Mouse (Mus musculus): ENCODE measurements at regions not wholly inside any gene's neighbourhood (a gene's known extent, or its start where the extent isn't known, plus 50 kb on each side); places are given as distances from the start of the nearest gene placed in this dataset.

DNA sequence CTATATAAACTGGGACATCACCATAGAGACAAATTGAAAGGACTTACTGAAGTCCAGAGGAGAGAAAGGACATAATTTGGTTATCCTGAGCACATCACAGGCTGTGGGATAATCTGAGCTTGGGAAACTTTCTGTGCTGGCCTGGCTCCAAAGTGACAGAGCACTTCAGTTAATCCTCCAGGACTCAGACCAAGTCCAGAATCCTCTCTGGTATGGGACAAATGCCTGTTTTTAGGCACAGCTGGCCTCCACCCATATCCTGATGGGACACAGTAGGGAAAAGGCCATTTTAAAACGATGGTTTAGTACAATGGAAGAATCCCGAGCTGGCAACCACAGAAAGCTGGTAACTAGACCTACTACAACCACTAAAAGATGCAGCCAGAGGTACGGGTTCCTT lies 151.3 kb downstream of the Snx19 start:
- no peak for DNase-seq

DNA sequence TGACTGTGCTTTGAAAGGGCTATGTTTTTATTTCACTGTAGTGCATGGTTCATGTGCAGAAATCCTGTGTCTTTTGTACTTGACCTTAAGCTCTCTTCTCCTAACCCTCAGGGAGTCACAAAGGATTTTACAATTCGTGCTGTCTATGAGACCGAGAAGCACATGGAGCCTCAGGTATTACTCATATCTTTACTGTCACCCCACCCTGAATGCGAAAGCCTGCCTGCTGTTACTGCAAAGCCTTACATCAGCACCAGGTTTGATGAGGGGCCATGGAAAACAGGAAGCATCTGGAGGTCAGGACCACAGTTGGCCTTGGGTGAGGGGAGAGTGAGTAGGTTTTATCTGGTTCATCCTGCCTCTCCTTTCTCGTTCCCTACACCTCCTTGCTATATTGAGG lies 150.3 kb downstream of the Snx19 start:
- DNase-seq: no peak

DNA sequence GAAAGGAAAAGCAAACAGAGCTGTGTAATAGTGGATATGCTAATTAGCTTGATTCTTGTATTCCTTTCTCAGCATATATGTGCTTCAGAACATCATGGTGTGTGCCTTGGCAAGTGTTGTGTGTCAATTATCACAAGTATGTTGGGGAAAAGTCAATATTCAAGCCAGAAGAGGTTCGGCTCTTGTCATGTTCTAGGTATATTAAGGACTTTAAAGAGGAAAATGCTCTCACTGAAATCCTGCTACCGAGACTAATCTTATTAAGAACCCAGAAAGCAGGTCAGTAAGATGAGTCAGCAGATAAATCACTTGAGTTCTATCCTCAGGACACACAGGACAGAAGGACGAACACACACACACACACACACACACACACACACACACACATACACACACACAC lies 148.6 kb downstream of the Snx19 start:
- no peak for DNase-seq

DNA sequence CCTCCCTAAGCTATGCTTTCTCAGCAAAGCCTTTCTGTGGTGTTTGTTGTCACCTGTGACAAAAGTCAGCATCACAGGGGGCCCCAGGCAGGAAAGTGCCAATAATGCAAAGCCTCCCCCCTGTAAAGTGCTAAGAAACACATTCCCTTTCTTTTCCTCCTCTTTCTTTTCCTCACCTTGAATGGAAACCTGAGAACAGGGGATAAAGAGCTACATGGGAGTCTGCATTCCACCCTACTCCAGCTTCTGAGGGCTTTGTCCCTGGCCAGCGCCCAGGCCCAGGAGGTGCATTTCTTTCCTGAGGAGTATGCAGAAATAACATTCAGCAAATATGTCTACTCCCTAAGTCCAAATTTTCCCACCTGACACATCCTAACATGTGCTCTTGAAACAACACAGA lies 146.4 kb downstream of the Snx19 start:
- DNase-seq: no peak

DNA sequence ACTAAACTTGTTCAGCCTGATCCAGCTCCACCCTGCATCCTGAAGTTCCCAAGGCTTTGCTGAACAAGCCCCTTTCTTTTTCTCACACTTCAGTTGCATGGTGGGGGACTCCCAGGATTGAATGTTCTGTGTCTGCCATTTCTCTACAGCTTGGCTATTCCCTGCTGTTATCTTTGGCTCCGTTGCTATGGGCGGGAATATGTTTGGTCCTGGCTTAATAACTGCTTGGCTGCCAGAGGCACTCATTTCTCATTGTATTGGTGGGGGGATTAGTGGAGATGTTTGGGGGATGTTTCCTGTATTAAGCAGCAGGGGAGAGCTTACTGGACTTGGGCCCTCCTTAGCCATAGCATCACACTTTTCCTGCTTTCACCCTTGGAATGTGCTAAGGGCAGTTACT lies 144.1 kb downstream of the Snx19 start:
- no peak for DNase-seq

DNA sequence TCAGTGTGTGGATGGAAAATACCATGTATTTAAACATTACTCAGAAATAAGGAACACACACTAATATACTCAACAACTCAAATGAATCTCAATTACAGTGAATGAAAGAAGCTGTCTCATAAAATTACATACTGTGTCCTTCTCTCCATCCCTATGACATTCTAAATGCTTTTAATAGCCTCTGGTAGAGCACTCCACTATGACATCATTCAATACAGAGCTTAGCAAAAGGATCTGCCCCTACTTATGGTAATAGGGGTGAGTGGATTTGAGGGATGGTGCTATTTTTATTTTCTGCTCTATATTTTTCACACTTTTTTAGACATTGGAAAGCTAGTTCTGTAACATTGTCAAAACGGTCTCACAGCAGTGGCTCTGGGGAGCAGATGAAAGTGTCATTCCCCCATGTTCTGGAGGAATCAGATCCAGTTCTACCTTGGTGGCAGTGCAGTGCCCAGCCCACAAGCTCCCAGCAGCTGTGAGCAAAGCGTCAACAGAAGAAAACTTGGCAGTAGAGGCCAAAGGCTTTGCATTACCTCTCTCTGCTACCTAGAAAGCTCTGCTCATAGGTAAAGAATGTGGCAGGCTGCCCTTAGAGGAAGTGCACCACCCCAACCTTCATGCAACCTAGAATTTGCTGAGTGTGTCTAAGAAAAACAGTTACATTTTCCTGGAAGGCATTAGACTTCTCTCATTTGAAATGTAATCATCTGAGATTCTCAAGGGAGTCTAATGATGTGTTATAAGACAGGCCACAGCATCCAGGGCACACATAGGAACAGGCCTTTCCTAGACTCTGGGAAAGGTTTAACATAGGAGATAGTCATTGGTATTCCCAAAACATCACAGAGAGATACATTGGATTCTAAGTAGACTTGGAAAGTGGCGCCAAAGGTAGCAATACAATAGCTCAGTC lies 138.1 kb downstream of the Snx19 start:
- DNase-seq: no peak

DNA sequence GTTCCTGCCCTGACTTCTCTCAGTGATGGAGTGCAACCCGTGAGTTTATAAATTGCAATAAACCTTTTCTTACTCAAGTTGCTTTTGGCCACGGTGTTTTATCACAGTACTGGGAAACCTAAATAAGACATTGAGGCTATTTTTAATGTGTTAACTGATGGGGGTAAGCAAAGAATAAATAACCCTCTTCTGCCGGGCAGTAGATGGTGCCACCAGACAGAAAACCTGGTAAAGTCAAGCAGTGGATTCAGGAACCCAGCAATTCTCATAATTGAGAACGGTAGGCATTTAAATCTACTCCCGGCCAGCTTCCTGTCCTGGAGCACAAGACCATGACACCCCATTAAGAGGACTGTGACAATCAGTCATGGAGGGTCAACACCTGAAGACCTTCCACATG lies 136.5 kb downstream of the Snx19 start:
- no peak for DNase-seq

DNA sequence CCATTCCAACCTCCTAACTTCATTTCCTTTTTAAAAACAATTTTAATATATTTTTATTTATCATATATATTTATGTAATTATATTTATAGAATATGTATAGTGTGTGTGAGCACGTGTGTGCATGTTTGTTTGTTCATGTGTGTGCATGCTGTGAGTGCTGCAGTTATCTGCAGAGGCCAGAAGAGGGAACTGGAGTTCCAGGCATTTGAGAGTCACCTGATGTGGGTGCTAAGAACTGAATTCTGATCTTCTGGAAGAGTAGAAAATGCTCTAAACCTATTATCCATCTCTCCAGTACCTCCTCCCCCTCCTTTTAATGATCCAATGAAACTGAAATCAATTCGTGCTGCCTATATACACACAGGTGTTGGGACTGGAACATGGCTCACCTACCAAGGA lies 128.0 kb downstream of the Snx19 start:
- DNase-seq: no peak

DNA sequence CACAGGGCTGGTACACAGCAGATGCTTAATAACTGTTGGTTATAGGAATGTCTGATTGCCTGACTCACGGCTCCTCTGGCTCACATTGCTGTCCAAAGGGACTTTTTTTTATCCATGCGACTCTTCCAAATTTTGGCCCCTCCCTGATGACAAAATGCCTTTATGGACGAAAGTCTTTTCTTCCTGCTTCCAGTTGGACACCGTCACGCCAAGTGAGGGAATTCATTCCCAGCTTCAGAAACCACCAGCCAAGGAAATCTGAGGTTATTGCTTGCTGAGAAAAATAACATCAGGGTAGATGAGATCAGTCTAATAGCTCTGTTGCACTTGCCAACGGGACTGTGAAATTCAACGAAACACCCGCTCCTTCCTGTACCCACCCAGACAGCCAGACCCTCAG lies 125.8 kb downstream of the Snx19 start:
- DNase-seq: no peak

DNA sequence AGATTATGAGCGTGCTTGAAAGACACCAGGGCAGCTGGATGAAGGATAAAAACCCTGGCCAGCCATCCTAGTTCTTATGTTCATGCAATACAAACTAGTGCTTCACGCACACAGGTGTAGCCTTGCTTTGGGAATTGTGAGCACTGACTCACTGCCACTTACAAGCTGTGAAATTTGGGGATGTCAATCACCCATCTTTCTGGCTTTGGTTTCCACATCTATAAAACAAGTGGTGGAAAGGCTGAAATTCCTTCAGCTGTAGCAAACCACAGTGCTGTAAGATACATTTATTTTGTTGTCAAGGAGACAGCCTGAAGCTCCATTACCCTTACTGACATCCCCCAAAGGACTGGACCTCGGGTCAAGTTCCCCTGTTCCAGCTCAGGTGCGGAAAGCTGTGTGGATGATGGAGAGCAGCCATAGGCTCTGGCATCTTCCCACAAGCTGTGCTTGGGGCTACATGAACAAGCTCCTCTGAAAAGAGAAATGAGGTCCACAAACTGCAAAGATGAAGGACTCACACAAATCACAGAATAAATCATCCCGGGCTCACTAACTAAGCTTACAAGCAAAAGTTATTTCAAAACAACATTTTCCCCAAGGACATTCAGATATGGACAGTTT lies 123.1 kb downstream of the Snx19 start:
- no peak for DNase-seq

DNA sequence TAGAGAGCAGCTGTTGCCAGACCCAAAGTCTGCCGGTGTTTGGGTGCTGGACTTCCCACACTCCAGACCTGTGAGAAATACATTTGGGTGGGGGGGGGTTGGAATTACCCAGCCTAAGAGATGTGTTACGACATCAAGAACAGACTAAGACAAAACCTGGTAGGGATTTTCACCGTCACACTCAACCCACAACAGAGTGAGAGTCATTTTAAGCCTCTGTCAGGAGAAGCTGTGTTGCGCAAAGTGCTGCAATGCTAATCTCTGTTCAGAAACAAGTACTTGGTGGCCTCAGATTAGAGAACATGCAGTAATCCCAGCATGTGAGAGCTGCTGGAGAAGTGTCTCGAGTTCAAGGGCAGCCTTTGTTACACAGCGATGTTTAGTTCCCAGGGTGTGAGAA lies 113.0 kb downstream of the Snx19 start:
- no peak for DNase-seq

DNA sequence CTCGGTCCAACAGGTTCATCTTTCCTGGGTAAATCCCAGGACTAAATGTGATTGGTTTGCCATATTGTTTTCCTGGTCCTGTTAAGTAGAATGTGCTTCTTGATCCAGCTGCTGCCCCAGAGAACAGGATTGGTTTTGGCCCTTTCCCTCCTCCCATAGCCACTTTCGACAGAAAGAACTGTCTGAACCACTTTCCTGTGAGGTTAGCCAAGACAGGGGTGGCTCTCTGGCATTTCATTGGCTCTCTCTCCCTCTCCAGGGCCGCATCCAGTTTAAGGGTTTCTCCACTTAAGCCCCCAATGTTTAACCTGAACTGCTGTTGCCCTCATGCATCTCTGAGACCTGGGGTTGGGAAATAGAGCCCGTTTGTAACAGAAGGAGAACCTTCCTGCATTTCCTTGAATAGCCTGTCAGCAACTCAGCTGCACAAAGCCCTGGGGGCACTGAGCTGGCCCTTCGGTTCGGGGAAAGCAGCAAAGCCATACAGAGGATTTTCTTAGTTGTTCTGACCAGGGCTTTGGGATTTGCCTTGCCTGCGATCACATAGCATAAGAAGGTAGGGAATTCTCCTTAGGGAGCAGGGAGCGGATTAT lies 109.7 kb downstream of the Snx19 start:
- no peak for DNase-seq

DNA sequence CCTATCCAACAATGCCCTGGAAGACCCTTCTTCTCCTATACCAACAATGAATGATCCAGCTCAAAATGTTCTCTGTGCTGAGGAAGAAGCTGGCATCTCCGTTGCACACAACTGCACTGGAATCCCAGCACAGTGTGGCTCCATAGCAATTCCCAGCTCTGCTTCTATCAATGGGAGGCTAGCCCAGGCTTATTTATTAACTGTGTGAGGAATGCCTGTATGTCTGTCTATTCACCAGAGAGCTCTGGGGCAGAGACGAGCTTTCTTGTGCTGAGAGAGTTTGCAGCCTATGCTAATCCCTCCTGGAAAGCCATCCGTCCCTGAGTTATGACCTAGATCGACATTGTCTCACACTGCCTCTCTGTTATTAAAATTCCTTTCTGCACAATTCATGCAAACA lies 108.1 kb downstream of the Snx19 start:
- no peak for DNase-seq

DNA sequence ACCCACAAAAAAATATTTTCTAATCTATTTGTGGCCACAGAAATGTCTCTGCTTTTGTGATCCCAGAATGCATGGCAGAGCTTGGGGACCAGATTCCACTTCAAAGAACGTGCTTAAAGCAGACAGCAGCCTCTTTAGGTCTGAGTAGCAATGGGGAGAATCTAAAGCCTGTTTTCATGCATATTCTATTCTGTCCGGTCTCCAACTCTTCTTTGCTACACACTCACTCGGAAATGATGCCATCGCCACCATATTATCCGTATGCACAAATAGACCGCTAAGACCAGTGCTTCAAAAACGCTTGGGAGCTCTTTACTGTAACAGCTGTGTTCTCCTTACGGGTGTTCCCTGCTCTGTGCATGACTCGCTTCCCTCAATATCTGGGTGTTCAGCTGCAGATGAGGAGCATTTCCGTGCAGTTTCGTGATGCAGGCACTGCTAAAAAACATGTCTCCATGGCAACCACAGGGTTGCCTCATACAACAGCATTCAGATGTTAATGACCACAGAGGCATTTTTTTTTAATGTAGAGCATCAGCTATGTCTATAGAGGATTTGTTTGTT lies 107.0 kb downstream of the Snx19 start:
- no peak for DNase-seq

DNA sequence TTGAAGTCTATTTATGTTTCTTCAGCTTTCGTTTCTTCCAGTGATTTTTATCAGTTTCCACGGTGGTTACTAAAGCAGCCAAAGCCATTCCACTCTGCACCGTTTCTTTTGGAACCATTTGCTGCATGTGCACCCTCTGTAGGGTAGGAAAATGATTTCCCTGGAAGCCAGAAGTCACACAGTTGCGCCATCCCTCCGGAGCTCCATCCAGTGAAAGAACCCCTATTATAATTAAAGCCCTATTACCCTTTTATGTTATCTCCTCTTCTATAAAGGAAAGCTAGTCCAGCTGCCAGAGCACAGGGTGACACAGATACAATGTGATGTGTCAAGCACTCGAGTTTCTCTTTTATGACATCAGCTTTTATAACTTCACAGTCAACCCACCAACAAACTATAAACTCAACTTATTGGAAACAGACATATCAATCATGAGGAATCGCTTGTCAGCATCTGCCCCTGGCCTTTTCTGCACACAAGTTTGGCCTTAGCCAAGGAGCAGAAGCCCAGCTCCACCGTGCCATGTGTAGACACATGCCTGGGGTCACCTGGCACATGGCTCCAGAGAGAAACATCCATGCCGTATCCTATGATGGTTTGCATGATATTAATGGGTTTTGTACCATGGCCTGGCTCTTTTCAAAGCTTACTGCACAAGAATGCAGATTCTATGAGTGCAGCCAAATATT lies 106.3 kb downstream of the Snx19 start:
- DNase-seq: no peak

DNA sequence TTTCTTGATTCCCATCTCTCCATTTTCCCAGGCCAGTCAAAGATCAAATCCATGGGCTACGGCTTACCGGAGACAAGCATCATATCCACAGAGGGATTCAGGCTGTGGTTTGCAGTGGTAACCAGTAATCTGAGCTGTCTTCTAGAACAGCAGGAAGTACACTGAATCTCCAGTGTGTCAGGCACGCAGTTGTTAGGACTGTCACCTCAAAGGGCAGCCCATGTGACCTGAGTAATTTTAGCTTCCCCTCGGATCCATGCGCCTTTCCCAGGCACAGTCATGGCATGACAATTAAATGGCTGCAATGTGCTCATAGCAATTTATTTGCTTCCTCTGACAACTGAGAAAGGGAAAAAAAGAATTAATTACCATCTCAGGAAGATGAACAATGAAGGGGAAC lies 98.2 kb downstream of the Snx19 start:
- no peak for DNase-seq

DNA sequence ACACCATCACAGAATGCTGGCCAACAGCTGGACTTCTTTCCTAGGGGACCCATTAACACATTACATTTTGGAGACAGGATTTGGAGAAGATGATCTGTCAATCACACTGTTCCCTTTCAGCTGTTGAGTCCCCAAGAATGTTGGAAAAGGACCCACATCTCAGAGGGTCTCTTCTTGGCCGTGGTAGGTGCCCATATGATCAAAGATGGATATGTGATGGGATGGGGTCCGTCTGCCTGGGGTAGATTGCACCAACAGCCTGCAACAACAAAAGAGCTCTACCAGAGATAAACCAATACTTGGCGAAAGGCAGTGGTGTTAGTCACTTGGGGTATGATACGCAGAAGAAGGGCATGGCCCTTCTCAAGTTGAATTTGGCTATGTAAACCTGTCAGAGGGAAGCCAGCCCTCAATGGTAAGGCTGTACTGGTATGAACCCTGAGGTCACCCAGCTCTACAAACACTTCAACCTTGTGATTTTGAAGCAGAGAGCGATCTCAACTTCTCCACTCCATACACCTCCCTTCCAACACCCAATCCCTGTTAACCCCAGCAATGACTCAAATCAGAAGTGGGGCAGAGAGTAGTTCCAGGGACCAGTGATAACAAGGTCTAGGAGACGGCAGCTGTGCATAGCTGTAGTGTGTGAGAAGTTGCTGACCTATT lies 97.6 kb downstream of the Snx19 start:
- DNase-seq: no peak

DNA sequence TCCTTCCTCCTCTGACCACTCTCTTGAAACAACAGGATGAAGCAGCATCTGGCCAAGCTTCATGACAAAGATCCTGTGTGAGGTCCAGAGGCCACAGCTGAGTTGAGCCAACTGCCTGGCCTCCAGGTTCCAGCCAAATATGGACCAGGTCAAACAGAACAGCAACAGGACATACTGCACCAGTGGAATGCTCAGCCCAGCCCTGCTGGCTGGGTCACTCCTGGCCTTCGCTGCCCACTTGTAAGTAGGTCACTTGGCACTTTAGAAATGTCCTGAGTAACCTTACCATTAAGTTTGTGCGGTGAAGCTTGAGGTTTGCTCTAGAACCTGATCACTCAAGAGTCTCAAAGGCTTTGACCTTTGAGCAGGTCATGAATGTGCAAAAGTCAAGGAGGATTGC lies 96.9 kb downstream of the Snx19 start:
- peak; percentile 23 for DNase-seq

DNA sequence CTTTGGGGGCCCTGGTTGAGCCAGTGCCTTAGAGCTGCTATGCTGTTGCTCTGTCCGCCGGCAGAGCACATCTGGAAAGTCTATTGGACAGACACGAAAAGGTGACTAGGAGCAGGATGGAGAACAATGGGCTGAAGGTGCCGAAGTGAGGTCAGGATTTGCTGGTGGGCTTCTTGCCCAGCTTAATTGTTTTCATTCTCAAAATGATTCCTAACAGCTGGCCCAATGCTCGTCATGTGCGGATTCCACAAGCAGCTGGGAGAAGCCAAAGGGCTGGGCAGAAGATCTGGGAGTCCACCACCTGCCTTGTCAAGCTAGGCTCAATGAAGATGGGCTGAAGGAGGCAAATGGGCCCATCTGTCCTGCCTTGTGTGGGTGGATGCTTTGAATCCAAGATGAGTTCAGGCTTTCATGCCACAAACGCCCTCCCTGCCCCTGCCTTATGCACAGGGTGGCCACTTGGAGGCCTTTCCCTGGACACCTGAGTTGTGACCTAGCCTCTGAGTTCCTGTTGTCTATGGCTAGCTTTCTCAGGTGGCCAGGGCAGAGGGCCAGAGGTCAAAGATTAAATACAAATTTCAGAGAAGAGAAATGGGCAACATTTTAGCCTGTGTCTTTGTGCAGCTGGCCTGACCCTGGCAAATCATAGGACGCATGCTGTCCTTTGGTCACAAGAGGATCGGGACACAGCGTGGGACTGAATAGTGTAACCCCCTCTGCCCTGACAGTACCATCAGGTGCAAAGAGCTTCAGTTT lies 95.9 kb downstream of the Snx19 start:
- DNase-seq: no peak

DNA sequence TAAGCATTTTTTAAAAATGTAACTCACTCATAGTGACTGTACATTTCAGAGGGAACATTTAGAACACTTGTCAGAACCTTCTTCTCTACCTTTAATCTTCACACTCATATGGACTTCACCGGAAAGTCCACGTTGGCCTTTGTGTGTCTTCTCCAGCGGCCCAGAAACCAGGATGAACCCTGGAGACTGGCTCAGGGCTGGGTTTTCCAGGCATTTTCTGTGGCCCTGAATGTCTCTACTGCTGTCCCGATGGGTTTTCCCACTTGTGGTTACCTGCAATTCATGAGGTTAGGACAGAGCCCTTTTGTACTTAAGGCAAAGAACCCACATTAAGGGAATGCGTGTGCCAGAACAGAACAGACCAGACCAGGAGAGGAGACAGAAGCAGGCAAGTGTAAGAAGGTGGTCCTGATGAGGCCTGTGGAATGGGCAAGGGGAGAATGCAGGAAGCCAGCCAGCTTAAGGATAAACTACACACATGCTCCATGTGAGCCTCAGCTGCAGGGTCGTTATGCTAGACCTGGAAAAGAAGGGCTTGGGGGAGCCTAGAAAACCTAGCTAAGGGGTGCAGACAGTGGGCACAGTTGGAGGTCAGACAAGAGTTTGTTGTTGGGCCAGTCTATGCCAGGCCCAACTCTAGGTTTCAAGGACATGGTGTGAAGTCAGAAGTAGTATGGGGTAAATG lies 94.8 kb downstream of the Snx19 start:
- no peak for DNase-seq

Measured in adrenal gland, postnatal 14 days (tissue).